Mouse (Mus musculus): ENCODE data around the gene Rhcg.

Gene Rhcg

GRCm38 (mm10) chr7:79617418-79617817 lies at the start of gene Rhcg:
Gene Rhcg, minus strand, starts transcription at chr7:79617657.
- in situ Hi-C loops (cut with MboI), result no loop called here

GRCm38 (mm10) chr7:79666690-79667089 lies 49.2 kb upstream of the Rhcg start:
- in situ Hi-C loops (cut with MboI), result no loop called here

GRCm38 (mm10) chr7:79661253-79661890 lies 43.9 kb upstream of the Rhcg start:
- in situ Hi-C loops (cut with MboI), result no loop called here

GRCm38 (mm10) chr7:79660291-79661150 lies 43.1 kb upstream of the Rhcg start:
- in situ Hi-C loops (cut with MboI), result no loop called here

- in situ Hi-C loops (cut with MboI), result no loop called here
Observed at GRCm38 (mm10) chr7:79659578-79660290, 42.3 kb upstream of the Rhcg start, which contains the start of gene Ticrr. Gene Ticrr, plus strand, starts transcription at chr7:79660196.

GRCm38 (mm10) chr7:79654586-79654985 lies 37.1 kb upstream of the Rhcg start:
- in situ Hi-C loops (cut with MboI), result no loop called here

- in situ Hi-C loops (cut with MboI), result no loop called here
Observed at GRCm38 (mm10) chr7:79654185-79654584, 36.7 kb upstream of the Rhcg start.

- in situ Hi-C loops (cut with MboI), result no loop called here
Observed at GRCm38 (mm10) chr7:79649005-79649404, 31.5 kb upstream of the Rhcg start.

- in situ Hi-C loops (cut with MboI), result no loop called here
Observed at GRCm38 (mm10) chr7:79647233-79647632, 29.8 kb upstream of the Rhcg start.

GRCm38 (mm10) chr7:79631773-79632348 lies 14.4 kb upstream of the Rhcg start:
- in situ Hi-C loops (cut with MboI), result no loop called here

GRCm38 (mm10) chr7:79628271-79628913 lies 10.9 kb upstream of the Rhcg start:
- in situ Hi-C loops (cut with MboI), result no loop called here

GRCm38 (mm10) chr7:79626170-79626569 lies 8.7 kb upstream of the Rhcg start:
- in situ Hi-C loops (cut with MboI), result no loop called here

- in situ Hi-C loops (cut with MboI), result no loop called here
Observed at GRCm38 (mm10) chr7:79623086-79623485, 5.6 kb upstream of the Rhcg start.

GRCm38 (mm10) chr7:79619493-79619892 lies 2.0 kb upstream of the Rhcg start:
- in situ Hi-C loops (cut with MboI), result no loop called here

- in situ Hi-C loops (cut with MboI), result no loop called here
Observed at GRCm38 (mm10) chr7:79615941-79616340, 1.5 kb downstream of the Rhcg start.

GRCm38 (mm10) chr7:79615008-79615407 lies 2.4 kb downstream of the Rhcg start:
- in situ Hi-C loops (cut with MboI), result no loop called here

GRCm38 (mm10) chr7:79613314-79613713 lies 4.1 kb downstream of the Rhcg start:
- in situ Hi-C loops (cut with MboI), result no loop called here

GRCm38 (mm10) chr7:79612783-79613182 lies 4.7 kb downstream of the Rhcg start:
- in situ Hi-C loops (cut with MboI), result no loop called here

- in situ Hi-C loops (cut with MboI), result no loop called here
Observed at GRCm38 (mm10) chr7:79611901-79612300, 5.6 kb downstream of the Rhcg start.

- in situ Hi-C loops (cut with MboI), result no loop called here
Observed at GRCm38 (mm10) chr7:79607263-79607921, 10.1 kb downstream of the Rhcg start.

- in situ Hi-C loops (cut with MboI), result no loop called here
Observed at GRCm38 (mm10) chr7:79606766-79607165, 10.7 kb downstream of the Rhcg start.

All from mature B cell (primary cell).